Mouse (Mus musculus) left cerebral cortex, postnatal 36 days (tissue): ENCODE measurements at regions not wholly inside any gene's neighbourhood (a gene's known extent, or its start where the extent isn't known, plus 50 kb on each side); places are given as distances from the start of the nearest gene placed in this dataset.
A peak's percentile ranks its signal among the peaks of the same experiment; 100 is the strongest.

Experiments
- DNase-seq, 2 experiments: peaks; one replicate each; pipeline ENCODE4 v3.0.0; 2021 to 2022; ENCODE audit warnings: low spot score in 2 of 2, mixed read lengths in 1 of 2
- intact Hi-C: fragments of 180-260 bp; cut with DNase I; formaldehyde crosslinking; loops from one replicate; pipeline ENCODE4 v1.15.1; 2025

- no peak for DNase-seq
- intact Hi-C loops, result no loop called here
Measured at GRCm38 (mm10) chr3:42286471-42286870, 544.1 kb downstream of the D3Ertd751e start.

- intact Hi-C loops, result no loop called here
- no peak for DNase-seq
Measured at GRCm38 (mm10) chr3:42312424-42312823, 570.0 kb downstream of the D3Ertd751e start.

GRCm38 (mm10) chr3:42327708-42328107, 585.3 kb downstream of the D3Ertd751e start:
- no peak for DNase-seq
- intact Hi-C loops, result no loop called here

- DNase-seq, result no peak
- intact Hi-C loops, result loop anchor here (10.0 kb wide), 1 partner anchor 208 kb away; no protein-coding TSS in a partner anchor
Measured at GRCm38 (mm10) chr3:42342806-42343205, 600.4 kb downstream of the D3Ertd751e start.

- intact Hi-C loops, result no loop called here
- no peak for DNase-seq
Measured at GRCm38 (mm10) chr3:42376785-42377184, 634.4 kb downstream of the D3Ertd751e start.

GRCm38 (mm10) chr3:42382151-42382550, 639.7 kb downstream of the D3Ertd751e start:
- DNase-seq, result peak; percentile 23 to 27
- intact Hi-C loops, result no loop called here

- intact Hi-C loops, result loop anchor here (10.0 kb wide), 1 partner anchor 178 kb away; no protein-coding TSS in a partner anchor
- no peak for DNase-seq
Measured at GRCm38 (mm10) chr3:42402716-42403115, 660.3 kb downstream of the D3Ertd751e start.

- peak; percentile 22 to 36 for DNase-seq
- intact Hi-C loops, result loop anchor here (10.0 kb wide), 1 partner anchor 184 kb away; no protein-coding TSS in a partner anchor
Measured at GRCm38 (mm10) chr3:42408958-42409633, 666.7 kb downstream of the D3Ertd751e start.

GRCm38 (mm10) chr3:42427363-42427762, 685.0 kb downstream of the D3Ertd751e start:
- intact Hi-C loops, result no loop called here
- no peak for DNase-seq

GRCm38 (mm10) chr3:42449575-42449974, 707.2 kb downstream of the D3Ertd751e start:
- intact Hi-C loops, result no loop called here
- no peak for DNase-seq

- no peak for DNase-seq
- intact Hi-C loops, result no loop called here
Measured at GRCm38 (mm10) chr3:42464353-42464752, 721.9 kb downstream of the D3Ertd751e start.

GRCm38 (mm10) chr3:42467125-42467524, 724.7 kb downstream of the D3Ertd751e start:
- no peak for DNase-seq
- intact Hi-C loops, result no loop called here

GRCm38 (mm10) chr3:42514922-42515593, 772.6 kb downstream of the D3Ertd751e start:
- no peak for DNase-seq
- intact Hi-C loops, result no loop called here

GRCm38 (mm10) chr3:42516286-42516685, 773.9 kb downstream of the D3Ertd751e start:
- intact Hi-C loops, result no loop called here
- DNase-seq, result no peak

GRCm38 (mm10) chr3:42531397-42531796, 789.0 kb downstream of the D3Ertd751e start:
- peak in 1 of 2 experiments; percentile 14 for DNase-seq
- intact Hi-C loops, result no loop called here

- intact Hi-C loops, result no loop called here
Measured at GRCm38 (mm10) chr3:42566731-42567130, 824.3 kb downstream of the D3Ertd751e start.

GRCm38 (mm10) chr3:42570364-42571024, 828.1 kb downstream of the D3Ertd751e start:
- DNase-seq, result no peak
- intact Hi-C loops, result no loop called here

More at GRCm38 (mm10) chr3:42566731-42567130, 824.3 kb downstream of the D3Ertd751e start:
- no peak for DNase-seq

GRCm38 (mm10) chr3:42571877-42572459, 829.6 kb downstream of the D3Ertd751e start:
- intact Hi-C loops, result no loop called here
- DNase-seq, result no peak

- DNase-seq, result no peak
- intact Hi-C loops, result no loop called here
Measured at GRCm38 (mm10) chr3:42573155-42573554, 830.7 kb downstream of the D3Ertd751e start.

GRCm38 (mm10) chr3:42582311-42582710, 839.9 kb downstream of the D3Ertd751e start:
- intact Hi-C loops, result no loop called here
- no peak for DNase-seq
